Mouse (Mus musculus) layer of hippocampus, postnatal 25 days (tissue): ENCODE measurements around the gene Hs3st2. TPM values are rescaled to one million over a fixed set of nuclear protein-coding genes. Genes with fewer than 3 reads are reported as not detected.

ENCODE experiments used
- DNase-seq, 2 experiments: peaks; one replicate each; pipeline ENCODE4 v3.0.0; 2022; ENCODE audit warnings: mixed read lengths in 2 of 2, low spot score in 1 of 2; ENCODE audit errors: extremely low spot score in 1 of 2
- total RNA-seq, 2 experiments: library from RNA; stranded (reverse); gene quantifications; 2 replicates each; pipeline ENCODE4 v1.2.3; 2021

Gene Hs3st2
- total RNA-seq, 2 experiments from 2014 or later: 10.7 to 11.3 TPM

DNA sequence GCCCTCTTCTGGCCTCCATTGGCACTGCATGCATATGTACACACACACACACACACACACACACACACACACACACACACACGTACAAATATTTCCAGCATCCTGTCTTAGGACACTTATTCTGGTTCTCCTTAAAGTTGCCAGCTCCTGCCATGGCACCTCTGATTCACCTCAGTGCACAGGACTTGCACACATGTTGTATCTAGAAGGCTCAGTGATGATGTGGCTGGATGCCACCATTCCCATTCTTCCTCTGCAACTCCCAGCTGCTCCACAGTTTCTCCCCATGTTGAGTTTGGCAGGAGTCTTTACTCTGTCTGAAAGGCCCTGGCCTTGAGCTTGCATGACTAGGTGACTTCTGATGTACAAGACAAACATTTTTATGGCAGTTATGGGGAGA is 65.1 kb downstream of the Hs3st2 start:
- no peak for DNase-seq

GRCm38 (mm10) chr7:121458075-121458474 is 66.4 kb downstream of the Hs3st2 start:
- no peak for DNase-seq

- DNase-seq: no peak
Measured at GRCm38 (mm10) chr7:121460626-121461025, 69.0 kb downstream of the Hs3st2 start.

DNA sequence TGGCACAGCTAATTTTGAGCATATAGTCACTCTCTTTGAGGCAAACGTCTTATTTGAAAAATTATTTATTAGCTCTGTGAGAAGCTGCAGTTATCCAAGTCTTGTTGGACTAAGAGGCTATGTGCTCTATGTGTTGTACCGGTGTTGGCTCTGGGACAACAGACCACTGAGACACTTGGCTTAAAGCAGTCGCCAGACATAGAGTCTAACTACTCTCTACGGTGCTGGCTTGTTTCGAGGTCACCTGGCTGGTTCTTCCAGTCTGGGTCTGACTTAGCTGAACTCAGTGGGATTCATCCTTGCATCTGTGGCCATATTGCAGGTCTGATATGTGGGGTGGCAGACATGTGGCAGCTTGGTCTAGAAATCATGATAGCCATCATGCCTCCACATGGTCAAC is 72.8 kb downstream of the Hs3st2 start:
- no peak for DNase-seq

DNA sequence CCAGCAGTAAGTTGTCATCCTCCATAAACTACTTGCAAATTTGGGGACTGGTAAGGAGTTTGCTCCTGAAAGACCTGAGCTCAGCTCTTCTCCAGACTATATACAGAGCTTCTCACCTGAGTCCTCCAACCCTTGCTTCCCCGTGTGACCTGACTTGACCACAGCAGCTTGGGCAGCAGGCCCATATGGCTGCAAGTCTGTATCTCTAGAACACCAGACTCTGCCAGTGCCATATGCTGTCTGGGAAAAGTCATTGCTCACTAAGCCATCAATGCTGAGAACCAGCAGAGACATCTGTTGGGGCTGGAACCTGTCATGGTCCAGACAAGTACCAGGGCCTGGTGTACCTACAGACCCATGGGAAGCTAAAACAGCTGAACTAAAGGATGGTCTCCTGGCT is 73.5 kb downstream of the Hs3st2 start:
- no peak for DNase-seq

DNA sequence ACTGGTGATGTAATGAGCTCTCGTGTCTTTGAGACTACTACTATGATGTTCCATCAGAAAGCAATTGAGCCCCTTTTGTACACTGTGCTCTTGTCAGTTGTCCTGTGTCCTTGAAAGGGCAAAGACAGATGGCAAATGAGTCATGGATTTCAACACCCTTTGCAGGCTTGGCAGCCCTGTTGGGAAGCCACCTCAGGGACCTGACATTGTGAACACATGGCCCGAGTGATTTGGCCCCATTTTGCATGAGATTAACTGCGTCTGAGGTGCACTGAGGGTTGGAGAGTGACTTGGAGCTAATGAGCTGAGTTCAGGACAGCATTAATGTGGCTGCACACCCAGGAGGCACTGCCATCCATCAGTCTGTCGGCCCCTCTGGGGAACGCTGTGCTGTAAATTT is 74.7 kb downstream of the Hs3st2 start:
- DNase-seq: no peak

GRCm38 (mm10) chr7:121469435-121469834 is 77.8 kb downstream of the Hs3st2 start:
- no peak for DNase-seq

GRCm38 (mm10) chr7:121478302-121478701 is 86.6 kb downstream of the Hs3st2 start:
- no peak for DNase-seq

GRCm38 (mm10) chr7:121480106-121480505 is 88.4 kb downstream of the Hs3st2 start:
- DNase-seq: no peak

DNA sequence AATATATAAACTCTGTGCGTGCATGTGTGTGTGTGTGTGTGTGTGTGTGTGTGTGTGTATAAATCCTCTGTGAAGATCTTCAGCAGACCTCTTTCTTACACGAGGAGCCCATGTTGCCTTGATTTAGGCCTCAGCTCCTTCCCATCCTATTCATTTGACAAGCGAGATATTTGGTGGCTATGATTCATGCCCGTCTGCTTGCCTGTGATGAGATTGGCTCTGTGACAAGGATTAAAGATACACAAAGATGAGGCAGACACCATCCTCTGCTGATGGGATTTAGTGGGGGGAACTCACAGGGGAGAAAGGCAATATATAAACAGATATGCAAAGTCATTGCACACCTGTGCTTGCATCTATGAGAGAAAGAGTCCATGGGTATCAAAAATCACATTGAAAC is 92.9 kb downstream of the Hs3st2 start:
- DNase-seq: no peak

DNA sequence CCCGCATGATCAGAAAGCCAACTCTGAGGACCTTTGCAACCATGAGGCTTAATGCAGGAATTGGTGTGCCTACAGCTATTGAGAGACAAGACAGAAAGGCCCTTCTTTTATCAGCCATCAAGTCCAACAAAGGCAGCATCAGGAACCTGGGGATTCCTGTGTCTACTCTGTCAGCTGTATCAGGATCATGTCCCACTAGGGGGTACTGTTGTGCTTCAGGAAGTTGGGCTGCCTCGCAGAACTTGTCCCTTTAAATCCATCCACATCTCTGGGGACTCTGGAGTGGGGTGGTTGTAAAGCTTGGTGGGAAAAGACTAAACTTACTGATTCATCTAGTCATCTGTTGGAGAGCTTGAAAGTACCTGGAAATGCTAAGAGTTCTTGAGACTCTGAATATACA is 93.6 kb downstream of the Hs3st2 start:
- DNase-seq: peak in 1 of 2 experiments; percentile 51

GRCm38 (mm10) chr7:121487291-121487690 is 95.6 kb downstream of the Hs3st2 start:
- DNase-seq: no peak

- DNase-seq: no peak
Measured at GRCm38 (mm10) chr7:121489401-121489800, 97.7 kb downstream of the Hs3st2 start.

DNA sequence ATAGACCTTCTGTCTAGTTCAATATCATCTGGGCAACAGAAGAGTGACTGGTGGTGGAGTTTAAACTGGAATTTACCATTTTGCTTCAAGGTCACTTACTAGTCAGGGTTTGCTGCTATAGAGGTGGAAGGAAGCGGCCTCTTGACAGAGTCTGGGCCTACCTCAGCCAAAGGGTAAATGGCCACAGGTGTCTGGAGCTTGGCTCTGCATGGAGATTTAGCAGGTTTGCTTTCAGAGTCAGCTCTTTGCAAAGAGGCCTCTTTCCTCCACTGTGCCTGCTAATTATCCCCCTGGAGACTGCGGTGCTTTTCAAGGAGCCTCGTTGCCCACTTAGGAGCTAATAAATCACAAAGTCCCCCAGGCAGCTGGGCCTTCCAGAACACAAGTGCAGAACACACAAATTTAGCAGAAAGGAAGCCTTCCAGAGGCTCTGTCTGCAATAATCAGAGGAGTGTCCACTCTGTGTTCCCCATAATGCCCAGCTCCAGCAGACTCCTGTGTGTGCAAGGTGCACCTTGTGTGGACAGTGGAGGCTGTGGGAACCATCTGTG is 99.9 kb downstream of the Hs3st2 start:
- DNase-seq: no peak

DNA sequence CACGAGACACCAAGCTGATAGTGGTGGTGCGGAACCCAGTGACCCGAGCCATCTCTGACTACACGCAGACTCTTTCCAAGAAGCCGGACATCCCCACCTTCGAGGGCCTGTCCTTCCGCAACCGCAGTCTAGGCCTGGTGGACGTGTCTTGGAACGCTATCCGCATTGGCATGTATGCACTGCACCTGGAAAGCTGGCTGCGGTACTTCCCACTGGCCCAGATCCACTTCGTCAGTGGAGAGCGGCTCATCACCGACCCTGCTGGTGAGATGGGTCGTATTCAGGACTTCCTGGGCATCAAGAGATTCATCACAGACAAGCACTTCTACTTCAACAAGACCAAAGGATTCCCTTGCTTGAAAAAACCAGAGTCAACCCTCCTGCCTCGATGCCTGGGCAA is 108.9 kb downstream of the Hs3st2 start:
- DNase-seq: no peak

DNA sequence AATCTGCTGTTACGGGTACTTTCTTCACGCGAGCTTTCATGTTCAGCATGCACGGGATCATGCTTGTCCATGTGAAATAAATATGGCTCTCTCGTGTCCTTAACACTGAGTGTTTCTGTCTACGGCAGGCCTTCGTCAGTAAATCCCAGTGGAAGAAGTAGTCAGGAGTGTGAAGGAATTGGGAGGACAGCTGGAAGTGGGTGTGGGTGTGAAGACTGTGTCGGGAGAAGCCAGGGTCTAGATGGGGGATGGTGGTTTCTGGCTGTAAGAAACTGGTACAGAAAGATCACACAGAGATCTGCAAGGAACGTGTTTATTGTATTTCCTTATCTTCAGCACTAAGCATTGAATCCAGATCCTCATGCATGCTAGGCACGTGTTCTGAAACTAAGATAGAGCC is 110.0 kb downstream of the Hs3st2 start:
- DNase-seq: no peak

DNA sequence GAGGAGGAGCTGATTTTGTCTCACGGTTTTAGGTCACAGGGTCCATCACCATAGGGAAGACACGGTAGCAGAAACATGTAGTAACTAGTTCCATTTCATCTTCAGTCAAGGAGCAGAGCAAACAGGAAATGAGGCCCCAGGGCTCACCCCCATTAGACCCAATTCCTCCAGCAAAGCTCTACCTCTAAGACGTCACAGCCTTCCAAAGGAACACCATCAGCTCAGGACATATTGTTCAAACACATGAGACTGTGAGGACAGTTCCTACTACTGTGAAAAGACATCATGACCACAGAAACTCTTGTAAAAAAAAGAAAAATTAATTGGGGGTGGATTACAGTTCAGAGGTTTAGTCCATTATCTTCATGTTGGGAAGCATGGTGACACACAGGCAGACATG is 125.1 kb downstream of the Hs3st2 start:
- DNase-seq: no peak

GRCm38 (mm10) chr7:121517165-121517591 is 125.5 kb downstream of the Hs3st2 start:
- DNase-seq: no peak

DNA sequence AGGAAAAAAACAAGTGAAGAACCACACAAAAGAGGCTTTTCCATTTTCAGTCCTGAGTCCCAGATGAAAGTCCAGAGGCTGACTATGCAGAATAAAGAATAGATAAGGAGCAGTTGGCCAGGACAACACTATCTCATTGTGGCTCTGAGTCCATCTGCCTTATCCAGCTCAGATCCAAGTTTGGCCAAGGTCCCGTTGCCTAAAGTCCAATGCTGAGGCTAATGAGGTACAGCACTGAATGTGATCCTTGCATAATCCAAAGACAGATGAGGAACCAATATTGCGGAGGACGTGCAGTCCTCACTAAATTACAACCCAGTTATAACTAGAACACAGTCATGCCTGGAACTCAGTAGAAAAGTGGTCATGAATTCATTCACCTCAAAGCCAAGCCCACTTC is 130.5 kb downstream of the Hs3st2 start:
- DNase-seq: no peak

GRCm38 (mm10) chr7:121529023-121529422 is 137.4 kb downstream of the Hs3st2 start:
- DNase-seq: no peak

DNA sequence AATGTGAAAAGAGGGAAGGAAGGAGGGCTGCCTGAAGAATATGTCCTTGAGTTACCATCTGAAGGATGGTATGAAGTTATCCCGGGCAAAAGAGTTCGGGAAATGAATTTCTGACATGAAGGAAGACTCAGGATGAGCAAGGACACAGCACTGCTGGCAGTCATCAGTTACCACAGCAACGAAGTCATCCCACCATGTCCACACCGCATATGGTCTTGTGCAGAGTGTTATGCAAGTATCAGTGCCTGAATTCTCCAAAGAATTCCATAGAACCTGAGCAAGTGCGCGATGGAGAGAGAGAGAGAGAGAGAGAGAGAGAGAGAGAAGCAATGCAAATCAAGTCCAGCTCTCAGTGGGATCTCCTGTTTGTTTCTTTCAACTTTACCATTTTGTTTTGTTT is 142.0 kb downstream of the Hs3st2 start:
- no peak for DNase-seq

- DNase-seq: peak in 1 of 2 experiments; percentile 17
Measured at GRCm38 (mm10) chr7:121534386-121534785, 142.7 kb downstream of the Hs3st2 start.

GRCm38 (mm10) chr7:121535987-121536386 is 144.3 kb downstream of the Hs3st2 start:
- no peak for DNase-seq
